Mouse (Mus musculus): ENCODE results near the gene Ndufa5. TPM values are rescaled to one million over a fixed set of nuclear protein-coding genes. Genes with fewer than 3 reads are reported as not detected.

The Ndufa5 gene
- total RNA-seq, 2 experiments from 2014 or later, result 295 to 426 TPM

DNA sequence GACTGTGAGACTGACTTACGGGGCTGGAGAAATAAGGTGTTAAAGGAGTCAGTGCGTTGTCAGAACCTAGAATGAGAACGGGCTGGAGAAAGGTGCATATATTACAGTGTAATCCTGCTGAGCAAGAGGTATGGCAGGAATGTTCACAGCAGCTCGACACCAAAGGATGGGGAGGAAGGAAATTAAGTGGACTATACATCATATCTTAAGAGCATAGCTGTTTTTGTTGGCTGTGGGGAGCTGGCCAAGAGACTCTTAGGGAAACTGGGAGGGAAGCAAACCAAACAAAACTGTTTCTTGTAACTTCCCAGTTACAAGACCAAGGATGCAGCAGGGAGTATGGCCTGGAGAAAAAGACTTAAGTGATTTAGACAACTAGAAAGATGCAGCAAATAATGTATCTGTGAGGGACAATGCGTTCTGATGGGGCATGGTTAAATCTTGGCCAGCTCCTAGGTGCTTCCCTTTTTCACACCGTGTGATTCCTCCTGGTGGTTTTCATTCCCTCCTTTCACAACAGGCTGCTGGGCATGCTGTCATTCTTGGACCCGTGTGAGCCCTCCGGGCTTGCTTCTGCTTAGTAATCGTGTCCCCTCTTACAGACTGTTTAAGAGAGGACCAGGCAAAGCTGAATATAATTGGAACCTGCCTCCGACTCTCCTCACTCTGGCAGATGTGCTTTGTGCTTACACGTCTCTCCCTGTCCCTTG is 3.1 kb upstream of the Ndufa5 start:
- no peak for ATAC-seq (replicated peaks; ENCODE audit: low FRiP score, low TSS enrichment, poor library complexity, severe bottlenecking)

- ATAC-seq (replicated peaks; ENCODE audit: low FRiP score, low TSS enrichment, poor library complexity, severe bottlenecking), result peak; percentile 61
Measured at GRCm38 (mm10) chr6:24530166-24530565, 2.4 kb upstream of the Ndufa5 start.

- ATAC-seq (replicated peaks; ENCODE audit: low FRiP score, low TSS enrichment, poor library complexity, severe bottlenecking), result no peak; the same call in 1 of the 2 replicates
Measured at GRCm38 (mm10) chr6:24528064-24528243, 141 bp upstream of the Ndufa5 start, which contains the start of gene Asb15. TSS of gene Asb15 (plus strand) at chr6:24528144.

DNA sequence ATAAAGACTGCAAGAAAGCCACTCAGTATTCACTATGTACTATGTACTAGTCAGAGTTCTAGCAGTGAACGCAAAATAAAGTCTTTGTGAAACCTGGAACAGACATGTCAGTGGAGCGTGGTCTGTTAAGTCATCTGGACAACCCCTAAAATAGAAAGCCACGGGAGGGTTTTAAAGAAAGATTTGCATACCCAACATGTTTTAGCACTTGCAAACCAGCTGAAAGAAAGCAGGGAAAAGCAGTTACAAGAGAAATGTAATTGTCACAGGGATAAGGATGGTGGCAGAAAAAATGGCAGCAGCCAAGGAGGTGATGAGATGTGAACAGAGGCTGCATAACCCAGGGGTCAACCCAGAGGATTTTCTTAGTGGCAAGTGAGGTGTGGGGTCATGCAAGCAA is 2.1 kb downstream of the Ndufa5 start:
- no peak for ATAC-seq (replicated peaks; ENCODE audit: low FRiP score, low TSS enrichment, poor library complexity, severe bottlenecking)

DNA sequence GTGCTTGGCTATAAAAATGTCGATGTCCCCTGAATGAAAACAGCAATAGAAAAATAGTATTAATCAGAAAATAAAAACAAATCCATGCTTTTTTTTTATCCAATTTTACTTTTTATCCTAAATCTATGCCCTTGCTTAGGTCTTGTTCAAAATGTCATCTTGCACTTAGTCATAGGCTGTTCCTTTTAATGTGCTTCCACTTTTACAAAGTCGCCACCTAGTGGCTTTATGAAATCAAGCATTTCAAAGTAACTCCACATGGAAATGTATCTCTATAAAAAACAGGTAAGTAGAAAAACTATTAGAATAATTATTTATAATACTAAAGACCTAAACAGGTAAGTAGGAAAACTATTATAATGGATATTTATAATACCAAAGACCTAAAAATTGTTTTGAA is 11.6 kb downstream of the Ndufa5 start:
- ATAC-seq (replicated peaks; ENCODE audit: low FRiP score, low TSS enrichment, poor library complexity, severe bottlenecking), result peak; percentile 69

GRCm38 (mm10) chr6:24514552-24515284 is 13.1 kb downstream of the Ndufa5 start, which contains the start of gene Iqub:
TSS of gene Iqub (minus strand) at chr6:24515067.
- peak; percentile 81 for ATAC-seq (replicated peaks; ENCODE audit: low FRiP score, low TSS enrichment, poor library complexity, severe bottlenecking)

- no peak for ATAC-seq (replicated peaks; ENCODE audit: low FRiP score, low TSS enrichment, poor library complexity, severe bottlenecking)
Measured at GRCm38 (mm10) chr6:24504141-24504540, 23.7 kb downstream of the Ndufa5 start.

GRCm38 (mm10) chr6:24490341-24490740 is 37.5 kb downstream of the Ndufa5 start:
- no peak for ATAC-seq (replicated peaks; ENCODE audit: low FRiP score, low TSS enrichment, poor library complexity, severe bottlenecking)

DNA sequence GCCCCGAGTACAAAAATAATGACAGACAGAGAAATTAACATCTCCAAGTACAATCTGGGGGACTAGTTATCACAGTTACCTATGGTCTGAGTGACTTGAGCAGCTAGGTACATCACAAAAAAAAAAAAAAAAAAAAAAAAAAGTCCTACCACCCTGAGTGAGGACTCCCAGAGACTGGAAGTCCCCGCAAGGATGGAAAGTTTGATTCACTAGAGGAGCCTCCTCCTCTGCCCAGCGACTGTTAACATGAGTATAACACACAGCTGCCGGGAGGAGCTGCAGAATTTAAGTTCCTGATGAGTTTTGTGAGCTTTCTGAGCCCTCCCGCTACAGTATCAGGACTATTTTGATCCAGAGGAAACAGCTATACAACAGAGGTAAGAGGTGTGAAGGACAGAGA is 41.3 kb downstream of the Ndufa5 start:
- ATAC-seq (replicated peaks; ENCODE audit: low FRiP score, low TSS enrichment, poor library complexity, severe bottlenecking), result no peak

DNA sequence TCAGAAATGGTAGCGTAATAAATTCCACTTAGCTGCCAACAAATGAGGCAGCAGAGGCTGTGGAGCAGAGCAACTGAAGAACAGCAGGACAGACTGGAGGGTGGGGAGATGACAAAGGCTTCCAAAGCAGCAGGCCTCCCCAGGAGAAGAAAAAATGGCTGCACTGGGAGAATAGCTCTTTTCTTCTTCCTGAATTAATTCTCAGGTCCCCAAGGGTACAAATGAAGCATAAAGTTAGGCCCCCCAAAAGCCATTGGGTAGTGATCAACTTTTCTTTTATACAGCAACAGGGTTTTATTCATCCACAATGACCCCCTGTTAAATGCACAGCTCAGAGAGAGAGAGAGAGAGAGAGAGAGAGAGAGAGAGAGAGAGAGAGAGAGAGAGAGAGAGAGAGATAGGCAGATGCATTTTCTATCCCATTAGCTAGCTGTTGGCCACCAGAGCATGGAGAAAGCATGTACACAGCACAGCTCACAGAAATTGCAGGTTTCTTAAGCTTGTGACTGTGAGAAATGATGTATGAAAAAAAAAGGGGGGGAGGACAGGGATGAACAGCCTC is 57.2 kb downstream of the Ndufa5 start:
- no peak for ATAC-seq (replicated peaks; ENCODE audit: low FRiP score, low TSS enrichment, poor library complexity, severe bottlenecking)

DNA sequence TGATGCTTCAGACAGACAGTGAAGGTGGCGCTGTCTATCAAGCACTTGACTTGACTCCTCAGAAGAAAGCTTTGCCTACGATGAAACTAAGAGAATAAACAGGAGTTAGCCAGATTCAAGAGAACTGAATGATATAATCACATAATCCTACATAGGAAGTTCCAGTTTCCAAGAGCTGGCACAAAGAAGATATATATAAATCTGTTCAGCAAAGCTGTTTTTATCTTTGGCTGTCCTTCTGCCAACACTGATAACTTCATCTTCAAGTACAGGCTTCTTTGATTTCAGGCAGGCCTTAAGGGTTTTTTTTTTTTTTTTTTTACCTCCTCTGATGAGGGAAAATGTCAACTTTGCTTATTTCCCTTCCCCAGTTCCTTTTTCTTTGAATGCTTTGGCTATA is 57.7 kb downstream of the Ndufa5 start:
- ATAC-seq (replicated peaks; ENCODE audit: low FRiP score, low TSS enrichment, poor library complexity, severe bottlenecking), result no peak

Other genes with a start within 250 kb of the Ndufa5 start
- not detected in 2 replicates for gene Iqub, start 12.9 kb downstream of the Ndufa5 start, total RNA-seq (2014; fragmentation: Nextera tagmentation)
- 0.19 TPM in 1 of 2 replicates, not detected in the other for gene Iqub, start 12.9 kb downstream of the Ndufa5 start, total RNA-seq (2017)
- gene Asb15, start 131 bp upstream of the Ndufa5 start, total RNA-seq (2014; fragmentation: Nextera tagmentation), result not detected in 2 replicates
- not detected in 2 replicates for gene Asb15, start 131 bp upstream of the Ndufa5 start, total RNA-seq (2017)
- not detected in 2 replicates for gene Lmod2, start 69.7 kb upstream of the Ndufa5 start, total RNA-seq (2014; fragmentation: Nextera tagmentation)
- not detected in 2 replicates for gene Lmod2, start 69.7 kb upstream of the Ndufa5 start, total RNA-seq (2017)
- 17.3 and 34.0 TPM in 2 replicates for gene Wasl, start 137.0 kb upstream of the Ndufa5 start, total RNA-seq (2014; fragmentation: Nextera tagmentation)
- gene Wasl, start 137.0 kb upstream of the Ndufa5 start, total RNA-seq (2017), result 6.4 and 12.0 TPM in 2 replicates
- gene Hyal6, start 205.2 kb upstream of the Ndufa5 start, total RNA-seq (2014; fragmentation: Nextera tagmentation), result not detected in 2 replicates
- not detected in 2 replicates for gene Hyal6, start 205.2 kb upstream of the Ndufa5 start, total RNA-seq (2017)
- gene Hyal4, start 220.3 kb upstream of the Ndufa5 start, total RNA-seq (2014; fragmentation: Nextera tagmentation), result not detected in 2 replicates
- gene Hyal4, start 220.3 kb upstream of the Ndufa5 start, total RNA-seq (2017), result not detected in 2 replicates

Data from megakaryocyte-erythroid progenitor cell, adult 5-6 weeks (primary cell).